Mouse (Mus musculus) lung, embryonic 14.5 days (tissue): Measurements from ENCODE around the gene Ckap2. TPM values are rescaled to one million over a fixed set of nuclear protein-coding genes. Genes with fewer than 3 reads are reported as not detected.

Experiments
- ATAC-seq: fragments of 200-750 bp; cut with Nextera tagmentation; 2 replicates; pipeline ENCODE4 v1.8.0; 2017; ENCODE audit warnings: mild to moderate bottlenecking, moderate TSS enrichment, moderate library complexity; ENCODE audit not compliant: insufficient read depth
- DNase-seq: peaks from one replicate; pipeline ENCODE4 v3.0.0-alpha.2; 2015
- H3K27ac ChIP-seq: fragments of 300-500 bp; sonication (generic); 2 replicates; pipeline ENCODE4 v1.5.1; 2014; ENCODE audit warnings: low read depth, mild to moderate bottlenecking, moderate library complexity
- H3K27me3 ChIP-seq: fragments of 300-500 bp; sonication (generic); 2 replicates; pipeline ENCODE4 v1.6.1; 2014; ENCODE audit warnings: low read length, control low read depth; ENCODE audit not compliant: insufficient read depth
- H3K36me3 ChIP-seq: fragments of 300-500 bp; sonication (generic); 2 replicates; pipeline ENCODE4 v1.6.1; 2014; ENCODE audit warnings: control low read depth; ENCODE audit not compliant: insufficient read depth
- H3K4me1 ChIP-seq: fragments of 300-500 bp; sonication (generic); 2 replicates; pipeline ENCODE4 v1.6.1; 2014; ENCODE audit warnings: antibody characterized with exemption, control low read depth; ENCODE audit not compliant: insufficient read depth
- H3K4me2 ChIP-seq: fragments of 300-500 bp; sonication (generic); 2 replicates; pipeline ENCODE4 v1.6.1; 2014; ENCODE audit warnings: mild to moderate bottlenecking
- H3K4me3 ChIP-seq: fragments of 300-500 bp; sonication (generic); 2 replicates; pipeline ENCODE4 v1.5.1; 2014; ENCODE audit warnings: low read depth, low read length
- H3K9ac ChIP-seq: fragments of 300-500 bp; sonication (generic); 2 replicates; pipeline ENCODE4 v1.6.1; 2014
- H3K9me3 ChIP-seq: fragments of 300-500 bp; sonication (generic); 2 replicates; pipeline ENCODE4 v1.6.1; 2016; ENCODE audit warnings: low read depth, low read length, control low read depth
- CTCF ChIP-seq: IDR thresholded peaks from 2 replicates; pipeline ENCODE4 v1.5.1; 2016; ENCODE audit warnings: antibody characterized with exemption, low read depth
- WGBS: fragments of 180-500 bp; shearing (Covaris S2); extraction: QIAGEN DNeasy Blood & Tissue Kit; methylation state at CpG from one replicate; pipeline ENCODE4 v1.1.7; 2014; 5-methylcytosine and 5-hydroxymethylcytosine counted together
- polyA plus RNA-seq: library from polyadenylated mRNA; unstranded; fragments of >200 nt; fragmentation: Nextera tagmentation; extraction: Ambion mirVana; gene quantifications from 2 replicates; pipeline ENCODE4 v1.2.1, GENCODE M21; 2014

Gene Ckap2
- polyA plus RNA-seq, 1 experiment from 2014 or later: 68.2 TPM

DNA sequence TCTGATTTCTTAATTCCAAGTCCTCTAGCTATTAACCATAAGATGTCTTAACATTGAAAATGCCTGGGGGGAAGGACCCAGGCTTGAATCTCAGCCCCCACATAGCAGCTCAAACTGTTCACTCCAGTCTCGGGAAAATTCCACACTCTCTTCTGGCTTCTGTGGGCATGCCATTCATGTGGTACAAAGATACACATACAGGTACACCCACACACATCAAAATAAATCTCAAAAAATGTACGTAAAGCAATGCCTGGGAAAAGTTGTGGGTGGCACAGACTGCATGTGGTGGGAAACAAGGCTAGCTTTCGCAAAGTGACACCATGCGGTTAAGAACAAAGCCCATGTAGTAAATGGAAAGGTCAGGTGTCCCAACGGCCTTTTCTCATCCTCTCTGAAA lies 16.5 kb downstream of the Ckap2 start:
- no peak for DNase-seq
- no peak for ATAC-seq
- Histone ChIP-seq H3K9ac (no peak overlapping the region), H3K27me3 (no peaks in the 10 kb centered on the region), H3K4me3 (no peak overlapping the region), H3K9me3 (no peaks in the 10 kb centered on the region), H3K4me1 (no peaks in the 10 kb centered on the region), H3K27ac (no peak overlapping the region), H3K36me3 (peaks cover 60% of the 10 kb centered on the region), H3K4me2 (no peak overlapping the region)
- no peak for TF ChIP-seq CTCF
- 88% methylated on average over 5 of the region's 5 CpGs for WGBS

DNA sequence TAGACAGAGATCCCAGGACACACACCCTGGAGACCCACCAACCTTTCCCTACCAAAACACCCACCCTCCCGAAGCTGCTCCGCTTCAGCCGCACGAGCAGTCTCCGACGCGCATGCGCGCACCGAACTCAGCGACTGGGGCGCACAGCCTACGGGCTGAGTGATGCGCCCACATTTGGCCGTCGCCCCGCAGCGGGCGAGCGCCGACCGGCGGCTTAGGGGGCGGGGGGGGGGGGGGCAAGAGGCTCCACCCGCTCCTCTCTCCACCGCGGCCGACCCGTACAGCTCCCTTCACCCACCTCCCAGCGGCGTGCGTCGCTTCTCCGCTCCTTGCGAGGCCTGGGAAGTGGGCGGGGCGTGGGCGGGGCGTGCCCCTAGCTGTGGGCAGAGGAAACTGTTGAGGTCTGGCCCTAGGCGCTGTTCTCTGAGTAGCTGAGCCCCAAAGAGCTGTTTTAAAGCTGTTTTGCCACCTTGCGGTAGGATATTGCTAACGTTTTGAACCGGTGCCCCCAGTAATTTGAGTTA lies 19.5 kb downstream of the Ckap2 start, which contains the start of gene Nek3:
Gene Nek3, minus strand, starts transcription at position 356 of the 524 bp plus-strand sequence.
- H3K36me3 ChIP-seq: peaks cover 38% of the 10 kb centered on the region
- peak within 1 kb of the TSS; percentile 53 for H3K4me3 ChIP-seq
- H3K27me3 ChIP-seq: no peaks in the 10 kb centered on the region
- ATAC-seq (peak; percentile 99), DNase-seq (peak; percentile 94)
- no peaks in the 10 kb centered on the region for H3K4me1 ChIP-seq
- peak within 1 kb of the TSS; percentile 76 for H3K27ac ChIP-seq
- 0% methylated on average over 35 of the region's 43 CpGs for WGBS
- H3K9me3 ChIP-seq: no peaks in the 10 kb centered on the region
- H3K9ac ChIP-seq: peak within 1 kb of the TSS; percentile 56
- peak within 1 kb of the TSS; percentile 60 for H3K4me2 ChIP-seq
- peak; percentile 71 for TF ChIP-seq CTCF

DNA sequence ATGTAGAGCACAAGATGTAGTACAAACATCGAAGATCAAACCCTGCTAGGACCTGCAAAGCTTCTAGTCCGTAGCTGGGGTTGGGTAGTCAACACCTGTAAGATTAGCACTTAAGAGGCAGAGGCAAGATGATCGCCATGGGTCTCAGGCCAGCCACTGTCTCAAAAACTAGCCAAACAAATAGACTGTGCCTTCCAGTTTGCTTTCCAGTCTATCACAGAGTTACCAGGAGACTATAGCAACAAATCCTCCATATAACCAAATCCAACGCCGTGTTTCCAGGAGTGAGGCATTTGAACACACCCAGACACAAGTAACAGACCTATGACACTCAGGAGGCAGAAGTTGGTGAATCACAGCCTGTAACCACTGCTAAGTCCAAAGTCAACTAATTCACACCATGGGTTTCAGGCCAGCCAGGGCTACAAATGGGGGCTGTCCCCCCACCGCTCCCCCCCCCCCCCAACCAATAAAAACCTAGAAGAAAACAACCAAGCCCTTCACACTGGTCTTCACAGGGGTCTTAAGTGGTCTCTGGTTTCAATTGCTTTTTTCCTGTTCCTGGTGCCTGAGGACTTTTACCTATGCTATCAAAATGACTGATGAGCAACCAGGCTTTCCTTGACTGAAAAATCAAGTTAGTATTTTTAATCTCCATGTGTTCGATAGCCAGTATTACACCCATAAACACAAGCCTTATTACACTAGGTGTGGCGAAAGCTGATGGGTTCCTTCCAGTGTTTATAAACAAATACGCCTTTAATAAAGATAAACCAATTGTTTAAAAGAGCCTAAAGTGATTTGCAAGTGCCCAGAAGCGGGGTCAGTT lies 20.2 kb downstream of the Ckap2 start:
- WGBS: 46% methylated on average over 10 of the region's 10 CpGs
- DNase-seq: no peak
- TF ChIP-seq CTCF: no peak
- H3K36me3 ChIP-seq: peaks cover 31% of the 10 kb centered on the region
- no peaks in the 10 kb centered on the region for H3K9me3 ChIP-seq
- H3K27me3 ChIP-seq: no peaks in the 10 kb centered on the region
- peak; percentile 1; the same call in 1 of the 2 replicates for ATAC-seq
- no peaks in the 10 kb centered on the region for H3K4me1 ChIP-seq
- H3K4me2 ChIP-seq: peak overlapping the region; percentile 60
- H3K9ac ChIP-seq: peak overlapping the region; percentile 56
- peak overlapping the region; percentile 76; the same call in 1 of the 2 replicates for H3K27ac ChIP-seq
- peak overlapping the region; percentile 53 for H3K4me3 ChIP-seq

DNA sequence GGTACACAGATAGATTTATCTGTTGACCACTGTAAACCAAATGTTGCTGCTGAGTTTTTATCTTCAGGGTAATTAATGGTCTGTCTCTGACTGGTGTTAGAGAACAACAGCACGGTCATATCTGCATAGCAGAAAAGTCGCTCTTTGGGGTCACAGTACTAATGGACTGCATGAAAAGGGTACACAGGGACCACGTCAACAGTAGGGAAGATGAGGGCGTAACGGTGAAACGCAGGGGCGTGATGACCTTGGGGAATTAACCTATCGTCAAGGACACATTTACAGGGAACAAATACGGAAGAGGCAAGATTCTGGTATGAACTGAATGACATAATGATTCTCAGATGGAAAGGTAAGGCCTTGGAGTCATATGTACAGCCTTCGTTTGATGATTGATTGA lies 21.2 kb downstream of the Ckap2 start:
- no peak for TF ChIP-seq CTCF
- H3K9ac ChIP-seq: no peak overlapping the region
- 67% methylated on average over 10 of the region's 10 CpGs for WGBS

DNA sequence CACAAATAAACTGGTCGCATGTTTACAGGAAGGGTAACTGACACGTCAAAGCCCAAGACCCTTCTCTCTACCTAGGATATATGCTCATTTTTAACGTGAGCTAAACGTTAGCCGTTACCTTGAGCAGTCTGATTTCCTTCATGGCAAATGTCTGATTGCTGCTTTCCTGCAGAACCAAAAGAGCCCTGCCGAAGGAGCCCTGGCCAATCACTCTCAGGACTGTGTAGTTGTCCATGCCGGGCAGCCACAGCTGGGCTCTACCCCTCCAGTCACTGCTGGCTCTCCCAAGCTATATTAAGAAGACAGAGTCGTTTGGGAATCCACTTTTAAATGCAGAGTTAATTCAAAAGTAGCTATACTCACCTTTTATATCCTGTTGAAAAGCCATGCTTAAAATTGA lies 23.4 kb downstream of the Ckap2 start:
- 64% methylated on average over 8 of the region's 8 CpGs for WGBS
- no peak for DNase-seq
- H3K9ac ChIP-seq: no peak overlapping the region
- no peak overlapping the region for H3K4me2 ChIP-seq
- H3K27me3 ChIP-seq: no peaks in the 10 kb centered on the region
- no peaks in the 10 kb centered on the region for H3K9me3 ChIP-seq
- no peaks in the 10 kb centered on the region; the same call in 1 of the 2 replicates for H3K36me3 ChIP-seq
- no peak for TF ChIP-seq CTCF
- no peak overlapping the region for H3K27ac ChIP-seq
- no peak for ATAC-seq
- no peaks in the 10 kb centered on the region for H3K4me1 ChIP-seq
- H3K4me3 ChIP-seq: no peak overlapping the region

More for the DNA sequence above, 21.2 kb downstream of the Ckap2 start:
- H3K27ac ChIP-seq: no peak overlapping the region
- no peak overlapping the region for H3K4me2 ChIP-seq
- H3K4me1 ChIP-seq: no peaks in the 10 kb centered on the region
- DNase-seq (no peak), ATAC-seq (no peak)
- H3K9me3 ChIP-seq: no peaks in the 10 kb centered on the region
- peaks cover 21% of the 10 kb centered on the region for H3K36me3 ChIP-seq
- no peaks in the 10 kb centered on the region for H3K27me3 ChIP-seq
- no peak overlapping the region for H3K4me3 ChIP-seq

DNA sequence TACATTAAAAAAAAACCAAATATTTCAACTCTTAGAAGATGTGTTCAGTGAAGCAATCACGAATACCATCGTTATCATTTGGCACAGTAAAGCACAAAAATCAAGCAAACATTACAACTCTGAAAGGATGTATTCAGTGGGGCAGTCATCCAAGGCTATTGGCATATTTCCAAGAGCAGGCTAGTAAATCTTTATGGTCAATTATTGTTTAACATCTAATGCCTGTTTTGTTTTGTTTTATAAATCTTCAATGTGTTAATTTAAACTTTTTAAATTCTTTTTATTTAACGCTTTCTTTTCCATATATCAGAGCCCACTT lies 35.3 kb downstream of the Ckap2 start:
- Histone ChIP-seq H3K4me2 (no peak overlapping the region), H3K27ac (no peak overlapping the region), H3K36me3 (peaks cover 7% of the 10 kb centered on the region; the same call in 1 of the 2 replicates), H3K9me3 (no peaks in the 10 kb centered on the region), H3K4me3 (no peak overlapping the region), H3K27me3 (no peaks in the 10 kb centered on the region), H3K9ac (no peak overlapping the region), H3K4me1 (0 out of 2 replicates have a peak, but pooled peaks cover 2% of the 10 kb centered on the region)
- TF ChIP-seq CTCF: no peak
- peak; percentile 94 for DNase-seq
- 37% methylated on average over 3 of the region's 3 CpGs for WGBS
- peak; percentile 72 for ATAC-seq

DNA sequence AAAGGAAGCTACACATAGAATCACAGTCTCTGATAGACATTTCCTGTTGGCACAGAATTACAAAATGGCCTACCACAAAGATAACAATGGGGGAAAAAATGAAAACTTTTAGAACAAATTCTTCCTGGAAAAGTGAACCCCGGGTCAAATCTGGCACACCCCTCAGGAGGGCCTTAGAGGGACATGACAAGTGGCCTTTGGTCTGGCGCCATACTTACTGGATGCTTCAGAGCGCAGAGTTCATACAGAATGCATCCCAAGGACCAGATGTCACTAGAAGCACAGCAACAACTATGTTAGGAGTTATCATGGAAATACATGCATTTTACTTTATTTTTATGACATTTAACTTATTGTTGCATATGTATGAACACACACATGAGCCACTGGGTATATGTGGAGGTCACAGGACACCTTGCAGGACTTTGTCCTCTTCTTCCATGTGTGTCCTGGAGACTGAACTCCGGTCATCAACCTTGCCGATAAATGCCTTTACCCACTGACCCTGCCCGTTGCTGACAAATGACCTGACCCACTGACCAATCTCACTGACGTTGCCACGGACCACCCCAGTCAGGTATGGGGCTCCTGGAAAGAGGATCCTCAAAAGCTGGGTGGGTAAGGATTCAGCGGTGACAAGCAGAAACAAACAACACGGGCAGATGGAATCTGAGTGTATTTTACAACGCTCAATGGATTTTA lies 35.8 kb downstream of the Ckap2 start:
- peaks cover 7% of the 10 kb centered on the region; the same call in 1 of the 2 replicates for H3K36me3 ChIP-seq
- 0 out of 2 replicates have a peak, but pooled peaks cover 2% of the 10 kb centered on the region for H3K4me1 ChIP-seq
- H3K27ac ChIP-seq: peak overlapping the region; percentile 59; the same call in 1 of the 2 replicates
- ATAC-seq (peak; percentile 77), DNase-seq (peak; percentile 41)
- H3K9me3 ChIP-seq: no peaks in the 10 kb centered on the region
- no peak overlapping the region for H3K4me2 ChIP-seq
- no peak overlapping the region for H3K9ac ChIP-seq
- WGBS: 60% methylated on average over 11 of the region's 11 CpGs
- no peak overlapping the region for H3K4me3 ChIP-seq
- H3K27me3 ChIP-seq: no peaks in the 10 kb centered on the region
- no peak for TF ChIP-seq CTCF
